Mouse (Mus musculus): Measurements from ENCODE around the gene Rab13. TPM values are rescaled to one million over a fixed set of nuclear protein-coding genes. Genes with fewer than 3 reads are reported as not detected.

The Rab13 gene
- polyA plus RNA-seq, 1 experiment from 2014 or later: 17.7 TPM

DNA sequence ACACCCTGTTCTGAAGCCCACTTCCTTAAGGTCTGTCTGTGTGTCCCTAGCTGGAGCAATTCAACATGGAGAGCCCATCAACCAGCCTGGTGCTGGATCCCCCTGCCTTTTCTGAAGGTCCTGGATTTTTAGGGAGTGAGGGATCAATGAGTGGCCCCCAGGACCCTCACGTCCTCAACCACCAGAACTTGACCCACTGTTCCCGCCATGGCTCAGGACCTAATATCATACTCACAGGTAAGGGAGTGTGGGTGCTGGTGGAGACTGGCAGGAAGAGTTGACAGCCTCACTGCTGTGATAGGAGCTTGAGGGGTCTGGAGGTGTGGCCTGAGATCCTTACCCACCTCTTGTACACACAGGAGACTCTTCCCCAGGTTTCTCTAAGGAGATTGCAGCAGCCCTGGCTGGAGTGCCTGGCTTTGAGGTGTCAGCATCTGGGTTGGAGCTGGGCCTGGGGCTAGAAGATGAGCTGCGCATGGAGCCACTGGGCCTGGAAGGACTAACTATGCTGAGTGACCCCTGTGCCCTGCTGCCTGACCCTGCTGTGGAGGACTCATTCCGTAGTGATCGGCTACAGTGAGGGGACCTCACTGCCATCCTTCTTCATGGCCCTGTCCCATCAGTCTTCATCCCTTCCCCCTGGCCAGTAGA is 49.8 kb downstream of the Rab13 start:
- H3K27ac ChIP-seq (ENCODE audit: low read depth, low read length): no peak overlapping the region
- H3K9ac ChIP-seq (ENCODE audit: low read depth, low read length): no peak overlapping the region
- 85% methylated on average over 5 of the region's 5 CpGs for WGBS
- H3K27me3 ChIP-seq (ENCODE audit: control insufficient read depth, insufficient read depth, low read length): no peaks in the 10 kb centered on the region
- no peak overlapping the region for H3K4me2 ChIP-seq (replicated peaks; ENCODE audit: low read depth, low read length)
- peaks cover 9% of the 10 kb centered on the region; the same call in 1 of the 2 replicates for H3K4me1 ChIP-seq (ENCODE audit: control insufficient read depth, insufficient read depth, low read length)
- H3K9me3 ChIP-seq (ENCODE audit: control insufficient read depth, low read length): no peaks in the 10 kb centered on the region
- no peak for ATAC-seq (ENCODE audit: low FRiP score, low TSS enrichment)
- H3K4me3 ChIP-seq (ENCODE audit: low read length): no peak overlapping the region
- H3K36me3 ChIP-seq (ENCODE audit: control insufficient read depth, insufficient read depth, low read length): peaks cover 57% of the 10 kb centered on the region

DNA sequence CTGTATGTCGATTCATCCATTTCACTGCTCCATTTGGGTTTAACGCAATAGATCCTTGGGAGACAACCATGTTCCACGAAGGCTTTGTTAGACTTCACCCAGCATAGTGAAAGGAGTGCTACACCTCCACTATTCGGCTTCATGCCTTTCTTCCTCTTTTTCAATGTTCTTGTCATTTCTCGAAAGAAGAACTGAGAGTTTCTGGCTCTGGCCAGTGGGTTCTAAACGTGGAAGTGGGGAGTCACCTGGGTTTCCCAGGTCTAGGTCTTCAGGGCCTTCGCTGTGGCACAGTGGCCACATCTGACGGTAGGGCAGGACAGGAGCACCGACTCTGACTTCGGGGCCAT is 51.2 kb downstream of the Rab13 start:
- Histone ChIP-seq H3K9me3 (ENCODE audit: control insufficient read depth, low read length) (no peaks in the 10 kb centered on the region), H3K4me1 (ENCODE audit: control insufficient read depth, insufficient read depth, low read length) (peaks cover 9% of the 10 kb centered on the region; the same call in 1 of the 2 replicates), H3K36me3 (ENCODE audit: control insufficient read depth, insufficient read depth, low read length) (peaks cover 43% of the 10 kb centered on the region), H3K27me3 (ENCODE audit: control insufficient read depth, insufficient read depth, low read length) (no peaks in the 10 kb centered on the region), H3K9ac (ENCODE audit: low read depth, low read length) (no peak overlapping the region), H3K4me2 (replicated peaks; ENCODE audit: low read depth, low read length) (no peak overlapping the region), H3K27ac (ENCODE audit: low read depth, low read length) (no peak overlapping the region; the same call in 1 of the 2 replicates), H3K4me3 (ENCODE audit: low read length) (peak overlapping the region; percentile 85; the same call in 1 of the 2 replicates)
- WGBS: 34% methylated on average over 10 of the region's 10 CpGs
- ATAC-seq (ENCODE audit: low FRiP score, low TSS enrichment): no peak

DNA sequence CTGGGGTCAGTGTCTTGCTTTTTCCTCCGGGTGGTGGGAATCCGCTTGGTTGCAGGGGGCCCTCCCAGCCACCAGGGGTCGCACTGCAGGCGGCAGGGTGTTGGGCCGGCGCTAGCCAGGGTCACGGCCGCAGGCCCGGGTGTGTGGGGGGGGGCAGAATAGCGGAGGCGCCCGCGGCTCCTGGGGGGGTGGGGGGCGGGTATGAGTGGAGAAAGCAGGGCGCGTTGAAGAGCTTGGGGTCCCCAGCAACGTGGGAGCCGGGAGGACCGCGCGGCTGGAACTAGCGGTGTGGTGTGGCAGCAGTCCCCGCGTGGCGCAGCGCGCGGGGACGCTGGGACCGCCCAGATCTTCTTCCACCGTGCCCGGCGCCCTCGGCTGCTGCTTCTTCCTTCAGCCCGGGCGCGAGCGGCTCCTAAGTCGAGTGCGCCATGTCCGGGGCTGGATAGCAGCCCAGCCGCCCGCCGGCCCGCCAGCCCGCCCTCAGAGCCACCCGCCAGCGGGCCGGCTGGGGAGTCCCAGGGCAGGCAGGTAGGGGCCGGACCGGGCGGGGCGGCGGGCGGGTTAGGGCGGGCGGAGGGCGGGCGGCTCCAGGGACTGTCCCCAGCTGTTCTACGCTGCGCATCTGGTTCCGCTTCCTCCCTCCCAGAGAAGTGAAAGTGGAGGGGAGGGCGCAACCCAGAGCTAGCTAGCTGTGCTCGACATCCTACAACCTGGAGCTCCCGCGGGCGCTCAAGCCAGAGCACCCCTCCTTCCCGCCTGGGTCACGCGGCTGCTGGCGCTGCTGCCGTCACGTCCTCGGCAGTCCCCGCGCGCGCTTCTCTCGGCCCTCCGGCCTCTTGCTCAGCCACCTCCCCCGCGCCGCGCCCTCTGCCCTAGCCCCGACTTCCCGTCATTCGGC is 51.8 kb downstream of the Rab13 start, which contains the start of gene Dennd4b:
TSS of gene Dennd4b (plus strand) at position 152 of the 898 bp plus-strand sequence.
- peak within 1 kb of the TSS; percentile 85 for H3K4me3 ChIP-seq (ENCODE audit: low read length)
- H3K36me3 ChIP-seq (ENCODE audit: control insufficient read depth, insufficient read depth, low read length): peaks cover 37% of the 10 kb centered on the region
- H3K27ac ChIP-seq (ENCODE audit: low read depth, low read length): peak within 1 kb of the TSS; percentile 97
- no peaks in the 10 kb centered on the region for H3K27me3 ChIP-seq (ENCODE audit: control insufficient read depth, insufficient read depth, low read length)
- peaks cover 9% of the 10 kb centered on the region; the same call in 1 of the 2 replicates for H3K4me1 ChIP-seq (ENCODE audit: control insufficient read depth, insufficient read depth, low read length)
- peak; percentile 91 for ATAC-seq (ENCODE audit: low FRiP score, low TSS enrichment)
- peak within 1 kb of the TSS; percentile 84 for H3K4me2 ChIP-seq (replicated peaks; ENCODE audit: low read depth, low read length)
- peak within 1 kb of the TSS; percentile 91 for H3K9ac ChIP-seq (ENCODE audit: low read depth, low read length)
- no peaks in the 10 kb centered on the region for H3K9me3 ChIP-seq (ENCODE audit: control insufficient read depth, low read length)
- WGBS: under 1% methylated on average over 72 of the region's 87 CpGs

DNA sequence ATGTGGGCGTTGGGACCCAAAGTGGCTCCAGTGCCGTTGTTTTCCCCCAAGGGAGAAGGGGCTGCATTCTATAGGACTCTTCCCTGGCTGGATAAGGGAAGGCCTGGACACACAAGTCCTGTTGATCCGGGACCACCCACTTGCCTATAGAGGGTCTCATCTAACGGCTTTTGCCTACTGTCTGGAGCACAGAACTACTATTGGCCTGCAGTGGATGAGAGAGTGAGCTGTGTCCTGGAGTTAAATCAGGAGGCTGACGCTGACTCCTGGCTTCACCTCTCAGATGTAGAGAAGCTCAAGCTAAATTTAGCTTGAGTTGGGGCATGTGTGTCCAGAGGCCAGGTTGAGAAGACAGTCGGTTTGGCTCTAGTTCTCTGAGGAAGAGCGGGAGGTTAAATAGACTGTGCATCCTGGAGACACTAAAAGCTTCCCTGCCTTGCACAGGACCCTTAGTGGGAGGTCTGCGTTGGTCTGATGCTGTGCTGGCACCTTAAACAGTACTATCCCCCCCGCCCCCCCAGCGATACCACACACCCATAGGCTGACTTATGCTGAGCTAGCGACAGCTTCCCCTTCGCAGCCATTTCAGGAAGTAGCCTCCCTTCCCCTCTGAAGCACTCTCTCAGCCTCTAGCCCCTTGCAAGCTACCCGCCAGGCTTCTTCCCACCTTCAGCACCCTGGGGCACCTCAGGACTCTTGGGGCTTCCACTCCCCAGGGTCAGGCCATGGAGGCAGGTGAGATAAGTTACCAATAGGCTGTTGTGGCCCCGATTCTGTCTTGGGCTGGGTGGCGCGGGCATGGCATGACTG is 52.6 kb downstream of the Rab13 start:
- H3K27ac ChIP-seq (ENCODE audit: low read depth, low read length): peak overlapping the region; percentile 97
- peak overlapping the region; percentile 85 for H3K4me3 ChIP-seq (ENCODE audit: low read length)
- 21% methylated on average over 16 of the region's 16 CpGs for WGBS
- H3K4me2 ChIP-seq (replicated peaks; ENCODE audit: low read depth, low read length): peak overlapping the region; percentile 84
- peak overlapping the region; percentile 91 for H3K9ac ChIP-seq (ENCODE audit: low read depth, low read length)
- peaks cover 9% of the 10 kb centered on the region; the same call in 1 of the 2 replicates for H3K4me1 ChIP-seq (ENCODE audit: control insufficient read depth, insufficient read depth, low read length)
- H3K36me3 ChIP-seq (ENCODE audit: control insufficient read depth, insufficient read depth, low read length): peaks cover 34% of the 10 kb centered on the region
- H3K27me3 ChIP-seq (ENCODE audit: control insufficient read depth, insufficient read depth, low read length): no peaks in the 10 kb centered on the region
- no peaks in the 10 kb centered on the region for H3K9me3 ChIP-seq (ENCODE audit: control insufficient read depth, low read length)
- no peak; the same call in 1 of the 2 replicates for ATAC-seq (ENCODE audit: low FRiP score, low TSS enrichment)

DNA sequence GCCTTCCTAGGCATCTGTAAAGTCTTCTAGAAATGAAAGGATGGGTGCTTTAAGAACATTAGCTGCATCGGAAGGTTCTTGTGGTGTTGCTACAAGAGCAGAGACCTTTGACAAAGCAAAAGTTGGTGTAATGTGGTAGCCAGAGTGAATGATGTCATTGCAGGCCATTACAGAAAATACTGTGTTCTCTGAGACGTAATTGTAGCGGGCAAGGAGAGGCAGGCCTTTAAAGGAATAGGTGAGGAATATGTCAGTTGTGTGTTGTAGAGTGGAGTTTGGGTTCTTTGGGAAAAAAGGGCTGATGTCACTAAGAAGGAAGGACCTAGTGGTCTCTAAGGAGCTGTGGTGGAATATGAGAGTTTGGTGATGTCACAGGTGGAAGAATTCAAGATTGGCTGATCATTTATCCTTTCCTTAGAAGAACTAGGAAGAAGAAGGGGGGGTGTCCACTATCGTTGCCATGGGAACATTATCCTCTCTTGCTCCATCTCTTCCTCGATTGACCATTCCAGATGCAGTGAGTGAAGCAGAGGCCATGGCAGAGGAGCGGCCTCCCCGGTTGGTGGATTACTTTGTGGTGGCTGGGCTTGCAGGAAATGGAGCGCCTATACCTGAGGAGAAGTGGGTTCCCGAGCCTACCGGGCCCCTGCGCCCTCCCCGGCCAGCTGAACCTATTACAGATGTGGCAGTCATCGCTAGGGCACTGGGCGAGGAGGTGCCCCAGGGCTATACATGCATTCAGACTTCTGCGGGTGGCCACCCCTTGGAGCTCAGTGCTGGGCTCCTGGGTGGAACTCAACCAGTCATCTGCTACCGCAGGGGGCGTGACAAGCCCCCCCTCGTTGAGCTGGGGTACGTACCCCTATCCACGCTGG is 53.6 kb downstream of the Rab13 start:
- WGBS: 95% methylated on average over 20 of the region's 20 CpGs
- H3K27ac ChIP-seq (ENCODE audit: low read depth, low read length): no peak overlapping the region; the same call in 1 of the 2 replicates
- H3K4me1 ChIP-seq (ENCODE audit: control insufficient read depth, insufficient read depth, low read length): peaks cover 9% of the 10 kb centered on the region; the same call in 1 of the 2 replicates
- peaks cover 25% of the 10 kb centered on the region for H3K36me3 ChIP-seq (ENCODE audit: control insufficient read depth, insufficient read depth, low read length)
- H3K27me3 ChIP-seq (ENCODE audit: control insufficient read depth, insufficient read depth, low read length): no peaks in the 10 kb centered on the region
- no peaks in the 10 kb centered on the region for H3K9me3 ChIP-seq (ENCODE audit: control insufficient read depth, low read length)
- ATAC-seq (ENCODE audit: low FRiP score, low TSS enrichment): no peak
- H3K4me3 ChIP-seq (ENCODE audit: low read length): no peak overlapping the region
- H3K4me2 ChIP-seq (replicated peaks; ENCODE audit: low read depth, low read length): peak overlapping the region; percentile 84
- no peak overlapping the region; the same call in 1 of the 2 replicates for H3K9ac ChIP-seq (ENCODE audit: low read depth, low read length)

DNA sequence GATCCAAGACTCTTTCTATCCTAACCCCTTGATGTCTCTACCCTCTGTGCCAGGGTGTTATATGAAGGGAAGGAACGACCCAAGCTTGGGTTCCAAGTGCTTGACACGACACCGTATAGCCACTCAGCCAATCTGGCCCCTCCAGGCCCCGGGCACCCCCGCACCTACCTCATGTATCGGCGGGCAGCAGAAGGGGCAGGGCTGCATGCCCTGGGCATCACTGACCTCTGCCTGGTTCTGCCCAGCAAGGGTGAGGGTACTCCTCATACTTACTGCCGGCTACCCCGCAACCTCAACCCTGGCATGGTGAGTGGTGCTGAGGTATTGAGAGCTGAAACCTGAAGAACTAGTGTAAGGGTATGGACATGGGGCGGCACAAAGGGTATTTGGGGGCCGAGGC is 54.7 kb downstream of the Rab13 start:
- H3K4me3 ChIP-seq (ENCODE audit: low read length): no peak overlapping the region
- no peaks in the 10 kb centered on the region for H3K9me3 ChIP-seq (ENCODE audit: control insufficient read depth, low read length)
- H3K9ac ChIP-seq (ENCODE audit: low read depth, low read length): no peak overlapping the region
- no peak overlapping the region for H3K27ac ChIP-seq (ENCODE audit: low read depth, low read length)
- peaks cover 18% of the 10 kb centered on the region for H3K36me3 ChIP-seq (ENCODE audit: control insufficient read depth, insufficient read depth, low read length)
- no peak overlapping the region for H3K4me2 ChIP-seq (replicated peaks; ENCODE audit: low read depth, low read length)
- no peaks in the 10 kb centered on the region for H3K27me3 ChIP-seq (ENCODE audit: control insufficient read depth, insufficient read depth, low read length)
- ATAC-seq (ENCODE audit: low FRiP score, low TSS enrichment): no peak
- H3K4me1 ChIP-seq (ENCODE audit: control insufficient read depth, insufficient read depth, low read length): peaks cover 9% of the 10 kb centered on the region; the same call in 1 of the 2 replicates
- 96% methylated on average over 11 of the region's 11 CpGs for WGBS

- H3K9me3 ChIP-seq (ENCODE audit: control insufficient read depth, low read length): no peaks in the 10 kb centered on the region
- 94% methylated on average over 16 of the region's 16 CpGs for WGBS
- no peak overlapping the region for H3K4me2 ChIP-seq (replicated peaks; ENCODE audit: low read depth, low read length)
- H3K4me3 ChIP-seq (ENCODE audit: low read length): no peak overlapping the region
- peaks cover 9% of the 10 kb centered on the region; the same call in 1 of the 2 replicates for H3K4me1 ChIP-seq (ENCODE audit: control insufficient read depth, insufficient read depth, low read length)
- ATAC-seq (ENCODE audit: low FRiP score, low TSS enrichment): no peak
- H3K27ac ChIP-seq (ENCODE audit: low read depth, low read length): no peak overlapping the region
- no peaks in the 10 kb centered on the region for H3K27me3 ChIP-seq (ENCODE audit: control insufficient read depth, insufficient read depth, low read length)
- H3K36me3 ChIP-seq (ENCODE audit: control insufficient read depth, insufficient read depth, low read length): peaks cover 18% of the 10 kb centered on the region
- no peak overlapping the region for H3K9ac ChIP-seq (ENCODE audit: low read depth, low read length)
These were observed 55.5 kb downstream of the Rab13 start for GRCm38 (mm10) chr3:90268971-90269370.

DNA sequence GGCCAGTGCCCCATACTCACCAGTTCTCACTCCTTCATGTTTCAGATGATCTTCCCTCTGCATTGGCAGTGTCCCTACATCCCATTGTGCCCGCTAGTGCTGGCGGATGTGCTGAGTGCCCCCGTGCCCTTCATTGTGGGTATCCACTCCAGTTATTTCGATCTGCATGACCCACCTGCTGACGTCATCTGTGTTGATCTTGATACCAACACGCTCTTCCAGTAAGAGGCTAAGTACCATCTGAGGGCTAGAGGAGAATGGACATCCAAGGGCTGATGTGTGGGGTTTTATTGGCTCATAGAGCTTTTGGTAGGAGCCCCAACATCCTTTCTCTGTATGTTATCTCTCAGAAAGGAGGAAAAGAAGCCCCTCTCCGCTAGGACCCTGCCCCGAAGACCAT is 57.3 kb downstream of the Rab13 start:
- Histone ChIP-seq H3K4me1 (ENCODE audit: control insufficient read depth, insufficient read depth, low read length) (peaks cover 9% of the 10 kb centered on the region; the same call in 1 of the 2 replicates), H3K9me3 (ENCODE audit: control insufficient read depth, low read length) (no peaks in the 10 kb centered on the region), H3K4me3 (ENCODE audit: low read length) (no peak overlapping the region), H3K27me3 (ENCODE audit: control insufficient read depth, insufficient read depth, low read length) (no peaks in the 10 kb centered on the region), H3K27ac (ENCODE audit: low read depth, low read length) (no peak overlapping the region), H3K9ac (ENCODE audit: low read depth, low read length) (no peak overlapping the region), H3K4me2 (replicated peaks; ENCODE audit: low read depth, low read length) (no peak overlapping the region), H3K36me3 (ENCODE audit: control insufficient read depth, insufficient read depth, low read length) (peaks cover 20% of the 10 kb centered on the region)
- no peak for ATAC-seq (ENCODE audit: low FRiP score, low TSS enrichment)
- 93% methylated on average over 8 of the region's 8 CpGs for WGBS
